Mouse (Mus musculus) brain, adult 10 weeks (tissue): ENCODE data around the gene Dhx57. TPM values are rescaled to one million over a fixed set of nuclear protein-coding genes. Genes with fewer than 3 reads are reported as not detected.

Experiments
- polyA plus RNA-seq: library from polyadenylated mRNA; stranded (reverse); fragments of 350-450 nt; fragmentation: Illumina TruSeq; extraction: RNeasy Lipid Tissue Mini Kit (QIAGEN cat#74804); gene quantifications from one replicate; pipeline ENCODE4 v1.2.3, GENCODE M21; 2015; ENCODE audit warnings: low read depth, low replicate concordance

Dhx57 gene
- polyA plus RNA-seq: 22.9 TPM

DNA sequence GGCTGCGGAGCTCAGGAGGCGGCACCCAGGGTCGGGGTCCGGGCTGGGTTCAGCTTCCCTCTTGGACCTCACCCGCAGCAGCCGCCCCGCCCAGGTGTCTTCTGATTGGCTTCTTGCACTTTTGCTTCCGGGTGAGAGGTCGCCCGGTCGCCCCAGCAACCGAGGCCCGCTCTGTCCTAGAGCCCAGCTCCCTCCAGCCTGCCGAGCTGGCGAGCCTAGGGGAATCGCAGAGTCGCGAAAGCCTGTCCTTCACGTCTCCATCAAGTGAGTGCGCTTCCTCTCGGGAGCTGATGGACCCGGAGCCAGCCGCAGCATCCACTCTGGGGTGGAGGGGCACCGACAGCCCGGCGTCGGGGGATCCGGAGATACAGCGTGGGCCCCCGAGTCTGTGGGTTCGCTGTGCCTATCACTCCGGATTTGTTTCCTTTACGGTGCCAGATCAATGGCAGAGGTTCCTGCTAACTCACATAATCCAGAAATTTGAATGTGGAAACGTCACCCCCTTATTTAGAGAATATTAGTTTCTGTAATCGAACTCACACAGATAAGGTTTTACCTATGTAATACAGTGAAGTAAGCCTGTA is at the start of gene Dhx57, which contains the start of gene Morn2:
Dhx57 (minus strand) TSS at position 403 of the 584 bp plus-strand sequence.
Morn2 (plus strand) TSS at position 130 of the 584 bp plus-strand sequence.

DNA sequence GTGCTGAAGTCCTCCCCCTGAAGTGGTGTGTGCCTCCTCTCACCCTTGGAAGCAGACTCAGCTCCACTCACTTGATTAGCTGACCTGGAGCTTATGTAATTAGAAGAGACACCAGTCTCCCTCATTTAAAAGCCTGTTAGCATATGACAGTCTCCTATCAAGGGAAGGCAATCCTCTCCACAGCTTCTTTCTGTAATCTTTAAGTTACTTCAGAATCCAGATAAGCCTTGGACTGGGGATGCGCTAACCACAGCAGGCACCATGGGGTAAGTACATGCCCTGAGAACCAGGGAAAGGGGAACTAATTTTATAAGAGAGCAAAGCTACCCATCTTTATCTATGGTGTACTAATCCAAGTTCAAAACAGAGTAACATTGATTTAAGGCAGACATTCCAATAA is 17.0 kb upstream of the Dhx57 start, which contains the start of gene Arhgef33:
Arhgef33 (plus strand) TSS at position 157 of the 400 bp plus-strand sequence.

GRCm38 (mm10) chr17:80224326-80225116 is 65.8 kb downstream of the Dhx57 start, which contains the start of gene Gemin6:
Gene Gemin6, plus strand, starts transcription at chr17:80224441.

GRCm38 (mm10) chr17:80206671-80207581 is 83.3 kb downstream of the Dhx57 start, which contains the start of the genes Srsf7 and Ttc39d:
Gene Srsf7, minus strand, starts transcription at chr17:80207307.
Gene Ttc39d, plus strand, starts transcription at chr17:80207460.

Other genes starting within 250 kb of the Dhx57 start
- gene Hnrnpll, start 228.1 kb downstream of the Dhx57 start, polyA plus RNA-seq: 57.6 TPM
- gene Galm, start 163.0 kb downstream of the Dhx57 start, polyA plus RNA-seq: 2.8 TPM
- gene Srsf7, start 83.2 kb downstream of the Dhx57 start, polyA plus RNA-seq: 175 TPM
- not detected for gene Ttc39d, start 83.0 kb downstream of the Dhx57 start, polyA plus RNA-seq
- 10.0 TPM for gene Gemin6, start 66.0 kb downstream of the Dhx57 start, polyA plus RNA-seq
- gene Morn2, start 273 bp downstream of the Dhx57 start, polyA plus RNA-seq: 36.5 TPM
- gene Arhgef33, start 16.9 kb upstream of the Dhx57 start, polyA plus RNA-seq: 0.73 TPM
- not detected for gene Gm10190, start 83.1 kb upstream of the Dhx57 start, polyA plus RNA-seq
- 19.4 TPM for gene Sos1, start 190.0 kb upstream of the Dhx57 start, polyA plus RNA-seq